Mouse (Mus musculus) right cerebral cortex, postnatal 25 days (tissue): ENCODE data around the gene Syn3.
A peak's percentile ranks its signal among the peaks of the same experiment; 100 is the strongest.
"Not testable (repeated sequence)": the region's sequence is repeated elsewhere in the genome, so short reads cannot be mapped to it uniquely, and the experiment has no call there.

Experiments
- DNase-seq: peaks from one replicate; pipeline ENCODE4 v3.0.0; 2022

The Syn3 gene

DNA sequence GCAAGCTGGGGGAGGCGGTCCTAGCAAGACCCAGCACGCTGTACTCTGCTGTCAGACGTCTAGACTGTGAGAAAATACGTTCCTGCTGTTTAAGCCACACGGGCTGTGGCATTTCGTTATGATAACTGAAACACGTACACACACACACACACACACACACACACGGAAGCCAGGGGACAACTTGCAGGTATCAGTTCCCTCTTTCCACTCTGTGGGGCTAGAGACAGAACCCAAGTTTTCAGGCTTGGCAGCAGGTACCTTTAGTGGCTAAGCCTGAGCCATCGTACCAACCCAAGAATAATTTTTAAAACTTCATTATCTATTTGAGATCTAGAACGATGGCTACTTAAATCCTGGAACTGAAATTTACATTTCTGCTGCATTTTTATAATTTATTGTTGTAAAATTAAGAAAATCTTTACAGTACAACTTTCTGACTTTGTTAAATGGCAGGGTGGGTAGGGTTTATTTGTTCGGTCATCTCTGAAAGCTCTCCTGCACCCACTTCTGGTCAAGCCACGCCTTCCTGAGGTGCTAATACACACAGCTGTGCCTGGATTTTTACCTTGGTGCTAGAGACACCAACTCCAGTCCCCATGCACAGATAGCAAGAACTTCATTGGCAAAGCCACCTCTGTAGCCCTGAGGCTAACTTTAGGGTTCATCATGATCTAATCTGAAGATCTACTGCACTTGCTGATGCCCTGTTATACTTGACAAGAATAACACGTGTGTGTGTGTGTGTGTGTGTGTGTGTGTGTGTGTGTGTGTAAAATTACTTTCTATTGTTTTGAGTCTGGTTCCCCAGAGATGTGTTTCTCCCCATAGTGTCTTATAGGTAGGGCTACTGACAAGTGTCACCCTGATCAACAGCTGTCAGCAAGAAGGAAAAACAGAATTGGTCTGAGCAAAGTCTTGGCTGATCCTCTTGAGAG is 29.8 kb downstream of the Syn3 start:
- DNase-seq: no peak

DNA sequence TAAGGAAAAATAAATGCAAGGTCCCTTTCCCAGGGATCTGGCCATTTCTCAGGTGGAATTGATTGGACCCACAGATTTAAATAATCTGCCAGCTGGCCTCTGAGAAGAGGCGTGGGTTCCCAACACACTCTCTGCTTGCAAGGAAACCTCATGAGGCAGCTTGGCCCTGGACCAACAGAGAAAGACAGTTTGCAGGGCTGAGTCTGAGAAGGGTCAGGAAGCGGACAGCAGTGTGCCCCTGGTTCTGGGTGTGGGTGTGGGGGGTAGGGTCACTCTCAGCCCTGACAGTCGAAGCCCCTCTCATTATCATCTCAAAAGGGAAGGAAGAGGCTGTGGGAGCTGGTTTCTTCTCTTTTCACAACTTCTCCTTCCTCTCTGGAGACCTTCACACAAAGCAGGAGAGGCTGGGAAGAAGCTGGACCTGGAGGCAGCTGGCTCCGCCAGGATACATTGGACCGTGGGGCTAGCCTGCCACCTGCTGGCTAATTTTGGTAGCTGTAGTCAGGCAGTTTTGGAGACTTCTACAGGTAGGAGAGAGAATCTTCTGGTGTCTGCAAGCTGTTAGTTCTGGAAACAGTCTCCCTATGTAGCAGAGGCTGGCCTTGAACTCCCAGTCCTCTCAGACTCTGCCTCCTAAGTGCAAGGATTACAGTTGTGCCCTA is 35.0 kb downstream of the Syn3 start:
- DNase-seq: peak; percentile 77

DNA sequence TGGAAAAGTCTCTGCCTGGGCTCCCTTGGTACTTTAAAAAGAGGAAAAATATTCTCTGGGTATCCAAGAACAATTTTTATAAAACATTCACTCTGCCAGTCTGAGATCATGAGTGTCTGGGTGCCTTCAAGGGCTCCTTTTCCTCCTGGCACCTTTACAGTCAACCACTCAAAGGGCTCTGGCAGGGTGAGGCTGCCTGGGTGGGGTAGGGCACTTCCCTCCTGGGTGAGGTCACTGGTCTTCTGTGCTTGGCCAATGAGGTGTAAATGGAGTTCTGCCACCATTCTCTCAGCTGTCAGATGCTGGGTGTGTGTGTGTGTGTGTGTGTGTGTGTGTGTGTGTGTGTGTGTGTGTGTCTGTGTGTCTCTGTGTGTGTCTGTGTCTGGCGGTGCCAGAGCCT is 39.1 kb downstream of the Syn3 start:
- DNase-seq: no peak

DNA sequence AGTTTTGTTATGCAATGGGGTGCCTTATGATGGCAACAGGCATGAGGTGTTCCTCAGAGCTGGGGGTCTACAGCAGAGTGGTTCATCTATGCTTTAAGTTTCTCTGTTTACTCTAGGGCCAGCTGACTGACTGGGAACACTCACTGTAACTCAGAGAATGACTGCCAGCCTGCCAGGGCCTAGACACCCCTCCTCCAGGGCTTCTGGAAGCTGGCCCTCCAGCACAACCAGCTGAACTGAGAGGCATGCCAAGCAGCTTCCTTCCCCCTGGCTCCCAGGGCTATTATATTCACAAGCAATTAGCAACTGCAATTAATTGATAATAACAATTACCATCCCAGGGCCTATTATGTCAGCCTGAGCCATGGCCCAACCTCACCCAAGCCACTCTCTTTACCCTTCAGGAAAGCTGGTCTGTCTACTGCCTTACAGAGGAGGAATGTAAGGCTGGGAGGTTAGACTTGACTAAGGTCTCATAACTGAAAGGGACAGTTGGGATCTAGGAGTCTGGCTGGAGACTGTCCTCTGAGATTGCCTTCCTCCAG is 41.0 kb downstream of the Syn3 start:
- DNase-seq: peak; percentile 20

DNA sequence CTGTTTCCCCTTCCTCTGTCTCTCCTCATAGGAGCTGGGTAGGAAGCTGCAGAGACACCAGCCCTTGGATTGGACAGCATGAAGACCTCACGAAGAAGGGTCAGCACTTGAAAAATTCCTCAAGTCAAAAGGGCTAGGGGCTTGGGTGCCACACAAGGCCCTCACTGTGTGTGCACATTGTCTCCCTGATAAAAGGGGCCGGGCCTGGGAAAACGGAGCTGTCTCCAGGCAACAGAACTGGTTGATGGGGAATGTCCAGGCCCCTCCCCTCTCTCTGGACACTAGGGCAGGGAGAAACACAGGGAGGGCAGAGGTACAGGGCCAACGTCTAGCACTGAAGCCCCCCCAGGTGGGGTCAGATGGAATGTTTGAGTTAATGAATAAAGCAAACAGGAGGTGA is 41.5 kb downstream of the Syn3 start:
- DNase-seq: no peak

DNA sequence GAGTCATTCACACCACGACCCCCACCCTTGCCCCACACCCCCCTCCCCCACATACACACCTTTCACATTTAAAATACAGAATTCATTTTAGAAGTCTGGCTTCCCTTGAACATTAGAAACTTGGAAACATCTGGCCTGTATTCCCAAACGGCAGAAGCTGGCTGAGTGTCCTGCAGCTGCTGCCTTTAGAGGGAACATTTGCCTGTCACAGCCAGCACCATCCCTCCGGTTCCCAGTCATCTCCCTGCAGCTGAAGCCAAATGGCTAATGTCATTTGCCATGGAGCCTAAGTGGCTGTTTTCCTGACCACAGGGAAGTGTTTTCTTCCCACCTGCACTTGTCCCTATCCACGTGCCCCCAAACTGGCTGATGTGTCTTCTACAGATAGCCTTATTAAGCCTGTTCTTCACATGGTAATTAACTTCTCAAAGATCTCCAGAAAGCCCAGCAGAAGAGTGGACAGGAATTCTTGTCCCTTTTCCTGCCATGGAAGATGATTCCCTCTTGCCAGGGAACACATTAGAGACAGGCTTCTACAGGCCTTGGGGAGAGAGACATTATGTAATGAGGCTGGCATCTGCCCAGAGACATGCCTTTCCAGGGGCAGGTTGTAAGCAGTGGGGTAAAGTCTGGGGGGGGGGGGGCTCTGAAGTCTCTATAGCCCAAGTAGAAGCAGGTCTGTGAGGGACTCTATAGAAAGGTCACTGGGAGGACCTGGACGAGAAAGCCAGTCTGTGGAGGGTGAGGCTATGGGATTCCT is 43.2 kb downstream of the Syn3 start:
- no peak for DNase-seq

DNA sequence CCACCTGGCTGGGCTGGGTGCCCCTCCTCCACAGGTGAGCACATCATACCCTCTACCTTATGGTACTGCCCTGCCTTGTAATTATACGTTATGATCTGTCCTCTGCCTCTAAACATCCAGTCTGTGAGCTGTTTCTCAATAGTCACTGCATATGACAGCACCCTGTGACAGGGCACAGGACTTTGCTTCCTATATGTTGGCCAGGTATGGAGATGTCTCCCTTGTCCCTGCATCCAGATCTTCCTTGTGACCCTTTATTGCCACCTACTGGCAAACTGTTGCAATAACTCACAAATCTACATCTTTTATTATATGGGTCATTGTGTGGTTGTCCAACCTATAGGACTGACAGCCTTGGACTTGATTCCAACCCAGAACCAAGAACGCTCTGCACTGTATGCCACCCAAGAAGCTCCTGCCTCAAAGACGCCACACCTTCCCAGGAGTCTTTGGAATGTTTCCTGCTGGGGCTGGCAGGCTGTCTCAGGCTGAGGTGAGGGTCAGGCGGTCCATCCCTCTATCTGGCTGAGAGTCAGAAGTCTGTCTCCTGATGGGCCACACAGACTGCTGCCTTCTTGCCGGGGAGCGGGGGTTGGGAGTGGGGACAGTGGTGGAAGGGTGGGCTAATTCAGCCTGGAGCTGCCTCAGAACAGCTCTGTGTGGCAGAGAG is 46.2 kb downstream of the Syn3 start:
- peak; percentile 39 for DNase-seq

DNA sequence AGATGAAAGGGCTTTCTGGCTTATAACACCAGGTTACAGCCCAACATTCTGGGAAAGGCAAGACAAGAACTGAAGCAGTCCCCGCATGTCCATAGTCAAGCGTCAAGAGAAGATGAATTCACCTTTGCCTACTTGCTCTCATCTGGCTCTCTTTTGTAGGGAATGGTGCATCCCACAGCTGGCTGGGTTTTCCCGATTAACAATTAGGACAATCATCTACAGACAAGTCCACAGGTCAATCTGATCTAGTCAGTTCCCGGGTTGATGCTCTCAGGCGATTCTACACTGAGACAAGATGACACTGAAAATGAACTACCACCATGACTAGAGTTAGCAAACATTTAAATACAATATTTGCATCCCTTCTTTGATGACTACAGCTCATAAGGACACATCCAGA is 47.4 kb downstream of the Syn3 start:
- DNase-seq: no peak

DNA sequence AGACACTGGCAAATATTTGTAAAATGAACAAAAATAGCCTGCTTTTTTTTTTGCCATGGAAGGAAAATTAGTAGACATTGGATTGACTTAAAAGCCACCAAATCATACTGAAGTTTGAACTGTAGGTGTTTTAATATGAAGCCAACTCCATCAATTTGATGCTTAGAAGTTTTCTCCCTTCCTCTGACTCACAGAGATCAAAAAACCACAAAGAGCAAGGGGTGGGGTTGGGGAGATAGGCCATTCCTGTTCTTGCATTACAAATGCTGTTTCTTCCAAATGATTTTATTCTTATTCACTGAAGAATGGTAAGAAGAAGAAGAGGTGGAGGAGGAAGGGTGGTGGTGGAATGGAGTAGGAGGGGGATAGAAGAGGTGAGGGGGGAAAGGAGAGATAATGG is 52.0 kb downstream of the Syn3 start:
- no peak for DNase-seq

DNA sequence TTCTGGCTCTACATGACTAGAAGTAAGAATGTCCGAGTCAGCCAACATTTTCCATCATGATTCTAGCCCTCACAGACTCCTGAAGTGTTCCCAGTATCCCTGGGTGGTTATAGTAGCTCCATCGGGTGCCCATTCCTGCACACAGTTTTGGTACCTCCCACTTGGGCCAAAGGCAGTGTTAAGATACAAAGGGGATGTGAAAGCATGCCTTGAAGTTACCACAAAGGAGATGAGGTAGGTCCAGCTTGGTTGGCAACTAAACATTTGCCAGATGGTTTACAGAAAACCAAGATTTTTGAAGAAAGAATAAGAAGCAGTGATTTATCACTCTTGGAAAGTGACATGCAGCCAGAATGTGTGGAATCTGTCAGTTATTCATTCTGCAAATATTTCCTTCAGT is 53.5 kb downstream of the Syn3 start:
- DNase-seq: no peak

DNA sequence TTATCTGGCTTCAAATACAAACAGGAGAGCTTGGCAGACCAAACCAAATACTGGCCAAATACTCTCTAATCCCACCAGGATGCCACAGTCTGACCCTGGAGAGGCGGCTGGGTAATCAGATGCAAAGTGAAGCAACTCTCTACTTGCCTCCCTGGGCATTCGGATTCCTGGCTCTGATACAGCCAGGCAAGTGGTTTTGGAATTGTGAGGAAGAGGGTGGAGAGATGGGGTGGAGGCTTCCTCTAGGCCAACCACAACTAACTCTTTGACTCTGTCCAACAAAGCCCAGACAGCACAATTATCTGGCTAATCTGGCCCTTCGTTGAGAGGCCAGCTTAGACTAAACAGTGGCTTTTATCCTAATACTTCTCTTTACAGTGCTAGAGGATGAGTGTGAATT is 54.0 kb downstream of the Syn3 start:
- no peak for DNase-seq

DNA sequence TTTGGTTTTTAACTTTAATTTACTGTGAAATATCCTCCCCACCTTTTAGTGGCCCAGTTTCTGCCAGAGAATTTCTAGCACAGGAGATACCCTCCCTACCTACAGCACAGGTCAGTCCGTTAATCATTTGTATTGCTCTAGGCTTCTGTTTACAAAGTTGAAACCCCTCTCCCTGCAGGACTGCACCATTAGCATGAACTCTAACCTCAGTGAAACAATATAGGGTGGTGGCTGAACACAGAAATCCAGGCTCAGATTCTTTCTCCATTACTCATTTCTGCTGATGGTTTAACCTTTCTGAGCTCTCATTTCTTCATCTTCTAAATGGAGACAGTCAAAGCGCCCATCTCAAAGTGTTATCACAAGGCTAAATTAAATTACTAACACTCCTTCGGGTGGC is 56.9 kb downstream of the Syn3 start:
- DNase-seq: no peak

DNA sequence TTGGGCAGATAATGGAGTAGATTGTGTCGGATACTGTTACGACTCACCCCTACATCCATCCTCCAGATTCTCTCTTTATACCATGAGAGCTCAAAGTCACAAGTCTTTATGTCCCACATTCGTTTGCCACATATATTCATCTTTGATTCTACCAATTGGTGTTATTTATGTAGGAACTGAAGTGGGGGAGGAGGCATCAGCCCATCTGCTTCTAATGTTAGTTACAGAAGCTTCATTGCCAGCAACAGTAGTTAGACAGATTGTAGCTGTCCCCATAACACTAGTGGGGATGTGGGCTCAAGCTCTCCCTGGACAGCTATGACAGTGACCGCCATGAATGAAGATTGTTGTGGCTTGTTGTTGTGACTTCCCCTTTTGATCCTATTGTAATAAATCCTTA is 59.1 kb downstream of the Syn3 start:
- DNase-seq: no peak

DNA sequence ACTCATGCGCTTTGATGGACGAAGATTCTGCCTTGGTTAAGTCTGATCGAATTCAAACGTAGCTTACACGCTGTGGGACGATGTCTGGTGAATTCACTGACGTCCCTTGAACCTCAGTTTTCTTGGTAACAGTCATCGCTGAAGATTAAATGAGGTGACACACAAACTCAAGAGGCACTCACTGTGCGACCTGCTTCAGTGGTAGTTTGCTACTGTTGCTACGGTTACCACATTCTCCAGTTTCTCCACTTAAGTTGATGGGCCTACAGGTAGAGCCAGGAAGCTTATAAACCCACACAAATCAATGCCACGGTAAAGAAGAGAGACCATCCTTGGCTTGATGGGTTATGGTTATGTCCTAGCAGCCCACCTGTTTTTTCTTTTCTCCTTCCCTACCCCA is 61.4 kb downstream of the Syn3 start:
- DNase-seq: no peak

DNA sequence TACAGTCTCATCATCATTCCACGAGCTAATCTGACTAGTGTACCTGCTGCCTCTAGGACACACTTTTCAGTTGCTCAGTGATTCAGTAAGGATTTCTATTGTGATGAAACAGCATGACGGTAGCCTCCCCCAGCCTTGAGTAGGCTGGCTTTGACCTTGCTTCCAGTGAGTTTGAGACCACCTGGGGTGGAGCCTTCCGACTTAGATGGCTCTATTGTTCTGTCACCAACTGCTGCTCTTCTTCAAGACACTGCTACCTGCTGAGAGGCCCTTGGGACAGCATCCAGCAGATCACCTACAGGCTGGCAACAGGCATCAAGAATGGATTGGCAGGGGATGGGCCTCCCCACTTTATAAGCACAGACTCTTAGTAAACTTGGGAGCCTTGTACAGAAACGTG is 63.7 kb downstream of the Syn3 start:
- DNase-seq: not testable (repeated sequence)

DNA sequence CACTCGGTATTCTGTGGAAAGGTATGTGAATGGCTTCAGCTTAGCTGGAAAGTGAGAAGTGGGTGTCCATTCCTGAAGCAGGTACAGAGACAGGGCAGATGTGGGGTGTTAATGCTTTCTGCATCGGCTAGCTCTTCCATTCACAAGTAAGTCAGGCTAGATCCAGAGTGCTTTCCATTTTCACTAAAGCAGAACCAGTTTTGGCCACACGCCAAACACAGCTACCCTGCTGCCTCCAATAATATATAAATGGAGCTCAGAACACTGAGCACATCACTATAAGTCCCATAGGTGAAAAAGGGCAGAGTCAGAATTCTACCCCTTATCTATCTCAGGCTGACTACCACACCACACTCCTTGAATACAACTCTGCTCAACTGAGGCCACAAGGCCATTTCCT is 69.0 kb downstream of the Syn3 start:
- DNase-seq: no peak

DNA sequence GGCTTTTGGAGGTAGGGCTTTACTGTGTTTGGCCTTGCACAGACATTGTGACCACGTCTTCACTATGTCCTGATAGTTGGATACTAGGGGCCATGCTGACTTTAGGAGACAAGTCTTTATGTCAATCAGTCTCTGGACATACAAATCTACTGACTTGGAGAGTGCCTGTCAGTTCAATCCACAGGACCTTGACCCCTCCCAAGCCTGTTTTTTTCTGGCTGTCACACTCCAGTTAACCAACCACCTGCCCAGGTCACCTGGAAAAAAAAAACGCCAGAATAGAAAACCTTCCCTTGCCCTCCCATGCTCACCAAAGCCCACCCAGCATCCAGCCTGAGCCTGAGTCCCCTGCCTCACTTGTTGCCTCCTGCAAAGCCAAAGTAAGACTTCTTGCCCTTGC is 70.7 kb downstream of the Syn3 start:
- DNase-seq: no peak

DNA sequence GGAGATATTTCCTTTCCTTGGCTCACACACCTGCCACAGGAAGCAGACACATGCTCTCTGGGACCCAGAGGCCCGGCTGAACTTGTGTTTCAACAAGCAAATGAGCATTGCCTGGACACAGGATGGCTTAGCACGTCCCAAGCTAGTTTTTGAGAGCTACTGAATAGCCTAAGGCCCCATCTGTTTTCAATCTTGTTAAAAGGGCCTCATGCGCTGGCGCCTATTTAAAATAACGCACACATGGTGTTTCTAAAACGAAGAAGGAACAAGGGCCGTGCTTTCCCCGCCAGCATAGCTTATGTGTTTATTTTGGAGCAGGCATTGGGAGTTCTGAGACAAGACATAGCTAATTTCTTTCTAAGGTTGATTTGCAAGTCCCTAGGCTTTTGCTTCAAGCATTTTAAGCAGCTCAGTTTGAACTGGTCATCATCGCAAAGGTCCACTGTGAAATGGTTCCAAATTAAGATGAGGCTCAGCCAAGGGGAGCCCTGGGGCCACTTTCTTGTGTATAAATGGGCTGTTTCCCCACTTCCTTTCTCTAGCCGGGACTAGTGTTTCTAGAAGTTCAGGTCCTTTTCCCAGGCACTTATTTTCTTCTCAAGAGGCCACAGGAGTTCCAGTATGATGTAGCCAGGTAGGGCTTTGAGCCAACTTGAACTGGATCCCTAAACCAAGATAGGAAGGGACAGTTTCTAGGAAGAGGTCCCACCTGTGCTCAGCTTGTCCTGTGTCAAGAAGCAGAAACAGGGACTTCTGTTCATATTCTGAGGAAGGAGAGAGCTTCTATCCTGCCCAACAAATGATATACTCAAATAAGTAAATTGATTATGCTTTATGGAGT is 72.8 kb downstream of the Syn3 start:
- peak; percentile 22 for DNase-seq

DNA sequence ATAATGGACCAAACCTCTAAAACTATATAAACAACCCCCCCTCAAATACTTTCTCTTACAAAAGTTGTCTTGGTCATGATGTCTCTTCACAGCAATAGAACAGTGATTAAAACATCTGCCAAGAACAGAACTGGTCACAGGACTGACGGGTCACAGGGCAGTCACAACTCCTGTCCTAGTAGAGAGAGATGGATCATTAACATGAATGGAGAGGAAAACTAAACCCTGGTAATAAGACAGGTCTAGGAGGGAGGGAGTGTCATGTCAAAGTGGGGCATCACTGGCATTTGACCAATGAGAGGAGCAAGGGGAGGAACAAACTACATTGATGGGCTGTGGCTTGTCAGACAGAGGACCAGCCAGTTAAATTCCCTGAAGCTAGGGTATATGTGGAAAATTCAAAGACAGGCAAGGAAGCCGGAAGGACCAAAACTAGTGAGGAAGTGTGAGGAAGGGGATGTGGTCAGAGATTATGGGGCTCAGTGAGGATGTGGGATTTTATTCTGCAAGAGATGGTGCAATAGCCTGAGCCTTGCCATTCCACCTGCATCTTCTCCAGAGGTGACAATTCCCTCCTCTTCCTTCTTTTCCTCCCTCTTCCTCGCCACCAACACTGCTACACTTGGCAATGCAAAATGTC is 76.8 kb downstream of the Syn3 start:
- no peak for DNase-seq

DNA sequence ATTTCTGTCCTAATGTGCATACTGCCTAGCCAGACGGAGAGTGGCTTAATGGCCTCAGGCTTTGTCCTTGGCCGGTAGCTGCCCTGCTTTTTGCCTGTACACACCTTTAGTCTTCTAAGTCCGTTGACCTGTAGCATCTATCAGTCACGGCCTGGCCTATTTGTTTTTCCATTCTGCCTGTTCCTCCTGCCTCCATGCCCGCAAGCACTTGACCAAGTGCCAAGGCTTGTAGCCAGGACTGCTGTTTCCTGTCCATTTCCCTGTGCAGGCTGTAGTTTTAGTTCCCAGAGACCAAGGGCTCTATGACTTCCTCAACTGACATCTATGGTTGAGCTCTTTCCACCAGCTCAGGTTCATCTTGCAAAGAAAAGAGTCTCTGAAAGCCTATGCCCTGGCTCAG is 79.8 kb downstream of the Syn3 start:
- DNase-seq: no peak

DNA sequence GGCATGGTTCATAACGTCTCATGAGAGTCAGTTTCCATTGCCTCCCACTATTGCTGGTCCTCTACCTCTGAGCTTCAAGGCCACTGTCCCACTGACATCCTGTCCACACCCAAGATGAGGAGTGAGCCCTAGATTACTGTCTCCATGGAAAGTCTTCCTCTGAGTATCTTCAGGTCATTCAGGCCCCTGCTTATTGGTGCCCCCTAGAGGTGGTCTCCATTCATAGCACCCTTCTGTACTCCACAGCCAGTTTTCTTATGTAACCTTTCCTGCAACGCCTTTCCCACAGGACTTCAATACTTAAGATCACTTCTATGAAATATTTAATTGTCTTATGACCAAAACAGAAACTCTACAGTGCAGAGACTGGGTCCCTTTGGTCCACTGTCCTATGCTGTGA is 80.4 kb downstream of the Syn3 start:
- DNase-seq: no peak
